Mouse (Mus musculus): ENCODE results near the gene Svep1. TPM values are rescaled to one million over a fixed set of nuclear protein-coding genes. Genes with fewer than 3 reads are reported as not detected.

The Svep1 gene
- polyA plus RNA-seq, 1 experiment from 2014 or later, result 0.33 TPM

- no peak overlapping the region for H3K27ac ChIP-seq
- DNase-seq, result no peak
- WGBS (ENCODE audit: insufficient replicate concordance), result 51% methylated on average over 2 of the region's 2 CpGs
Measured at GRCm38 (mm10) chr4:58169918-58170317, 36.7 kb downstream of the Svep1 start.

DNA sequence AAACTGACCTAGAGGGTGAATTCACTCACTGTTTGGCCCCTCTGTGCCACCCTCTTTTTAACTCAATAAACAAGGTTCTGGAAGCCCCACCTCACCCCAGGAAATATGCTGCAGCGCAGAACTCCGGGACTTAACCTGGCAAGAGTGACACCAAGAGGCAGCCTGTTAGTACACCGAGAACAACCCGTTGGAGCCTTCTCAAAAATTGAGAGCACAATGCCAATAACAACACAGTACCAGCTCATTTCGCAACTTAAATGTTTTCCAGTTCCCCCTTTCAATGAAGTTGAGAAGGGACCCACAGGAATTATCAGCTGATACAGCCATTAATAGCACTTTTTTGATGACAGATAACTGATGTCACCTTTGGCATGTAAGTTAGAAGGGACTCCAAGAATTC is 38.3 kb downstream of the Svep1 start:
- Histone ChIP-seq H3K4me2 (no peak overlapping the region), H3K9ac (no peak overlapping the region), H3K27ac (no peak overlapping the region), H3K36me3 (no peaks in the 10 kb centered on the region), H3K9me3 (replicated peaks) (no peaks in the 10 kb centered on the region), H3K4me1 (replicated peaks) (no peaks in the 10 kb centered on the region), H3K27me3 (no peaks in the 10 kb centered on the region), H3K4me3 (replicated peaks) (no peak overlapping the region)
- ATAC-seq (ENCODE audit: low read depth), result no peak
- WGBS (ENCODE audit: insufficient replicate concordance), result 62% methylated on average over 5 of the region's 5 CpGs
- no peak for DNase-seq

More at GRCm38 (mm10) chr4:58169918-58170317, 36.7 kb downstream of the Svep1 start:
- no peaks in the 10 kb centered on the region for H3K27me3 ChIP-seq
- no peaks in the 10 kb centered on the region for H3K36me3 ChIP-seq
- no peak for ATAC-seq (ENCODE audit: low read depth)
- H3K9me3 ChIP-seq (replicated peaks), result no peaks in the 10 kb centered on the region
- H3K4me1 ChIP-seq (replicated peaks), result no peaks in the 10 kb centered on the region
- H3K4me3 ChIP-seq (replicated peaks), result no peak overlapping the region
- H3K9ac ChIP-seq, result no peak overlapping the region
- no peak overlapping the region for H3K4me2 ChIP-seq

GRCm38 (mm10) chr4:58165711-58166110 is 40.9 kb downstream of the Svep1 start:
- no peak overlapping the region for H3K9ac ChIP-seq
- ATAC-seq (ENCODE audit: low read depth), result no peak
- H3K27me3 ChIP-seq, result no peaks in the 10 kb centered on the region
- H3K4me2 ChIP-seq, result no peak overlapping the region
- H3K9me3 ChIP-seq (replicated peaks), result no peaks in the 10 kb centered on the region
- 57% methylated on average over 7 of the region's 7 CpGs for WGBS (ENCODE audit: insufficient replicate concordance)
- no peak overlapping the region for H3K27ac ChIP-seq
- no peak overlapping the region for H3K4me3 ChIP-seq (replicated peaks)
- H3K4me1 ChIP-seq (replicated peaks), result no peaks in the 10 kb centered on the region
- no peaks in the 10 kb centered on the region for H3K36me3 ChIP-seq
- no peak for DNase-seq

- Histone ChIP-seq H3K4me2 (no peak overlapping the region), H3K4me1 (replicated peaks) (no peaks in the 10 kb centered on the region), H3K4me3 (replicated peaks) (no peak overlapping the region), H3K36me3 (no peaks in the 10 kb centered on the region), H3K27ac (no peak overlapping the region), H3K27me3 (no peaks in the 10 kb centered on the region), H3K9ac (no peak overlapping the region), H3K9me3 (replicated peaks) (no peaks in the 10 kb centered on the region)
- no peak for DNase-seq
- no peak for ATAC-seq (ENCODE audit: low read depth)
- WGBS (ENCODE audit: insufficient replicate concordance), result 76% methylated on average over 2 of the region's 2 CpGs
Measured at GRCm38 (mm10) chr4:58161901-58162300, 44.8 kb downstream of the Svep1 start.

- Histone ChIP-seq H3K4me2 (no peak overlapping the region), H3K4me1 (replicated peaks) (no peaks in the 10 kb centered on the region), H3K4me3 (replicated peaks) (no peak overlapping the region), H3K36me3 (no peaks in the 10 kb centered on the region), H3K9me3 (replicated peaks) (no peaks in the 10 kb centered on the region), H3K27me3 (no peaks in the 10 kb centered on the region), H3K27ac (no peak overlapping the region), H3K9ac (no peak overlapping the region)
- WGBS (ENCODE audit: insufficient replicate concordance), result 52% methylated on average over 1 of the region's 1 CpGs
- ATAC-seq (ENCODE audit: low read depth) (no peak), DNase-seq (no peak)
Measured at GRCm38 (mm10) chr4:58159564-58159963, 47.1 kb downstream of the Svep1 start.

DNA sequence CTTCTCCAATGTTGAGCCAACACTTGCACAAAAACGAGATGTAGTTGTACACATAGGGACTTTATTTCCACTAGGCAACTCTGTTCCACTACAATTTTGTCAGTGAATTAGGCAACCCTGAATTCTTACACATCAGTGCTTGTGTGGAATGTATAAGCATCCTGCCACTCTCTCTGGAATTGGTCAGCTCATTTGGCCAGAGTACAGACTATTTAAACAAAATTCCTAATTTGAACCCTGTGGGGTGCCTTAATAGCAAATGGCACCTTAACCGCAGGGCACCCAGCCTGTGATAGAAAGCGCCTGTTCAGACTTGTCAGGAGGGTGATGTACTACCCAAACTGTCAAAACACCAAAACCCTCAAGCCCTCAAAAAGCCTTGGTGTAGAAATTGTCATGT is 56.4 kb downstream of the Svep1 start:
- H3K4me2 ChIP-seq, result no peak overlapping the region
- H3K27ac ChIP-seq, result no peak overlapping the region
- ATAC-seq (ENCODE audit: low read depth) (no peak), DNase-seq (no peak)
- H3K9ac ChIP-seq, result no peak overlapping the region
- no peaks in the 10 kb centered on the region for H3K36me3 ChIP-seq
- peaks cover 4% of the 10 kb centered on the region; the same call in 1 of the 2 replicates for H3K9me3 ChIP-seq (replicated peaks)
- H3K4me1 ChIP-seq (replicated peaks), result no peaks in the 10 kb centered on the region
- 65% methylated on average over 3 of the region's 3 CpGs for WGBS (ENCODE audit: insufficient replicate concordance)
- no peak overlapping the region for H3K4me3 ChIP-seq (replicated peaks)
- no peaks in the 10 kb centered on the region for H3K27me3 ChIP-seq

- 14% methylated on average over 1 of the region's 1 CpGs for WGBS (ENCODE audit: insufficient replicate concordance)
- no peak for DNase-seq
Measured at GRCm38 (mm10) chr4:58149186-58149585, 57.5 kb downstream of the Svep1 start.

GRCm38 (mm10) chr4:58148547-58148946 is 58.1 kb downstream of the Svep1 start:
- no peak for ATAC-seq (ENCODE audit: low read depth)
- H3K4me2 ChIP-seq, result no peak overlapping the region
- no peak for DNase-seq
- H3K4me3 ChIP-seq (replicated peaks), result no peak overlapping the region
- H3K4me1 ChIP-seq (replicated peaks), result no peaks in the 10 kb centered on the region
- H3K27me3 ChIP-seq, result no peaks in the 10 kb centered on the region
- no peak overlapping the region for H3K27ac ChIP-seq
- no peak overlapping the region for H3K9ac ChIP-seq
- H3K36me3 ChIP-seq, result no peaks in the 10 kb centered on the region
- peaks cover 4% of the 10 kb centered on the region; the same call in 1 of the 2 replicates for H3K9me3 ChIP-seq (replicated peaks)

More at GRCm38 (mm10) chr4:58149186-58149585, 57.5 kb downstream of the Svep1 start:
- H3K4me1 ChIP-seq (replicated peaks), result no peaks in the 10 kb centered on the region
- no peaks in the 10 kb centered on the region for H3K36me3 ChIP-seq
- no peaks in the 10 kb centered on the region for H3K27me3 ChIP-seq
- ATAC-seq (ENCODE audit: low read depth), result no peak
- H3K4me3 ChIP-seq (replicated peaks), result no peak overlapping the region
- no peak overlapping the region for H3K4me2 ChIP-seq
- peaks cover 4% of the 10 kb centered on the region; the same call in 1 of the 2 replicates for H3K9me3 ChIP-seq (replicated peaks)
- H3K9ac ChIP-seq, result no peak overlapping the region
- H3K27ac ChIP-seq, result no peak overlapping the region

- peaks cover 4% of the 10 kb centered on the region; the same call in 1 of the 2 replicates for H3K9me3 ChIP-seq (replicated peaks)
- WGBS (ENCODE audit: insufficient replicate concordance), result 88% methylated on average over 2 of the region's 2 CpGs
- H3K27ac ChIP-seq, result no peak overlapping the region
- DNase-seq, result no peak
- H3K27me3 ChIP-seq, result no peaks in the 10 kb centered on the region
- H3K4me1 ChIP-seq (replicated peaks), result no peaks in the 10 kb centered on the region
- H3K4me2 ChIP-seq, result no peak overlapping the region
- H3K4me3 ChIP-seq (replicated peaks), result no peak overlapping the region
- H3K36me3 ChIP-seq, result no peaks in the 10 kb centered on the region
- no peak overlapping the region for H3K9ac ChIP-seq
- no peak for ATAC-seq (ENCODE audit: low read depth)
Measured at GRCm38 (mm10) chr4:58146676-58147075, 60.0 kb downstream of the Svep1 start.

GRCm38 (mm10) chr4:58139764-58140556 is 66.7 kb downstream of the Svep1 start:
- no peak overlapping the region for H3K4me3 ChIP-seq (replicated peaks)
- no peak overlapping the region for H3K9ac ChIP-seq
- no peak for DNase-seq
- no peaks in the 10 kb centered on the region for H3K27me3 ChIP-seq
- H3K36me3 ChIP-seq, result no peaks in the 10 kb centered on the region
- no peaks in the 10 kb centered on the region for H3K4me1 ChIP-seq (replicated peaks)
- WGBS (ENCODE audit: insufficient replicate concordance), result 62% methylated on average over 8 of the region's 8 CpGs
- H3K9me3 ChIP-seq (replicated peaks), result no peaks in the 10 kb centered on the region
- H3K4me2 ChIP-seq, result no peak overlapping the region
- no peak overlapping the region for H3K27ac ChIP-seq
- no peak for ATAC-seq (ENCODE audit: low read depth)

DNA sequence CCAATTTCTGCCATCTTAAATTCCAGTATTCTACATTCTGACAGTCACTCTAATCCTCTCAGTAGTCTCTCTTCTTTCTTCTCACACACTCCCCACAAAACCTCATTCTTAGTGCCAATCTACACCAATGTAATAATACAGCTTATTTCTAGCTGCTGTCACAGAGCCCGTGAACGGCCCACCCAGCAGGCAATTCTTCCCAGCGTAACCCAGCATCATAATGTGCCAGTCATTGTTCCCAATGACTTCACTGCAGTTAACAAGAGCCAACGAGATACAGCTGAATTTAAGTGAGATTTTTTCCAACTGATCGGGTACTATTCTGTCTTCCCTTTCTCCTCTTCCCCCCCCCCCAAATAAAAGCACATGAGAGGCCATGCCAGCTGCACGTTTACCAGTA is 67.4 kb downstream of the Svep1 start:
- no peak for ATAC-seq (ENCODE audit: low read depth)

More for the DNA sequence above, 67.4 kb downstream of the Svep1 start:
- no peak overlapping the region for H3K9ac ChIP-seq
- H3K9me3 ChIP-seq (replicated peaks), result no peaks in the 10 kb centered on the region
- WGBS (ENCODE audit: insufficient replicate concordance), result 66% methylated on average over 6 of the region's 6 CpGs
- H3K36me3 ChIP-seq, result no peaks in the 10 kb centered on the region
- no peak overlapping the region for H3K4me3 ChIP-seq (replicated peaks)
- H3K4me1 ChIP-seq (replicated peaks), result no peaks in the 10 kb centered on the region
- H3K27me3 ChIP-seq, result no peaks in the 10 kb centered on the region
- H3K4me2 ChIP-seq, result no peak overlapping the region
- H3K27ac ChIP-seq, result no peak overlapping the region
- DNase-seq, result no peak
